Mouse (Mus musculus): ENCODE data around the gene Spdya. TPM values are rescaled to one million over a fixed set of nuclear protein-coding genes. Genes with fewer than 3 reads are reported as not detected.
"Not testable (repeated sequence)": the region's sequence is repeated elsewhere in the genome, so short reads cannot be mapped to it uniquely, and the experiment has no call there.

Gene Spdya
- 0.27 and 0.66 TPM in 2 replicates for polyA plus RNA-seq (2015; fragmentation: Nextera tagmentation; extraction: Ambion mirVana)

DNA sequence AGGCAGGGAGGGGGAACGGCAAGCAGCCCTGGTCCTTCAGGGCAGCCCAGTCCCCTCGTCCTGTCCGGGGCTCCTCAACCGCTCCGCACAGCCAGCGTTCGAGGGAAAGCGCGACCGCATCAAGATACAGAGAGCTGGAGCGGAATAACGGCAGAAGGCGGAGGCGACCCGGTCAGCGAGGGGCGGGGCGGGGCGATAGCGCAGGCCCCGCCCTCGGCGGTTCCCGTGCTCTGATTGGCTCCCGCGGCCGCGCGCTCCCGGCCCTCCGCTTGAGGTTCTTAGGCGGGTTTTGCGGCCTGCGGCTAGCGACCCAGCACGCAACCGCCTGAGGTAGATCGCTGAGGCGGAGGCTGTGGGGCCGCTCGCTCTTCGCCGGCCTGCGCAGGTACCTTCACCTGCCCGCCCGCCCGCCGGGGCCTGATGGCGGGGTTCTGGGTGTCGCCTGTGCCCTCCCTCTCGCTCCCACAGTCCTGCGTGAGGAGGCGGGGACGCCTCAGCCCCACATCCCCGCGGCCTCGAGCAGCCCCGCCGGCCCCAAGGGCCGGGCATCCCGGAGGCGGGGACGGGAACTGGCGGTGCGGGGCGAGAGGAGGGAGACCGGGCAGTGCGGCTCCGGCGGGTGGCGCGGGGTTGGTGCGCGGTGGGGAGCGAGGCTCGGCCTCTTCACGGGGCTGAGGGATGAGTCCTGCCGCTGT, at the start of gene Spdya:
TSS of gene Spdya (plus strand) at position 305 of the 695 bp plus-strand sequence.
- Histone ChIP-seq H3K9ac (ENCODE audit: low read depth, low read length) (peak within 1 kb of the TSS; percentile 51), H3K27ac (ENCODE audit: low read depth, low read length) (no peak within 1 kb of the TSS), H3K27me3 (replicated peaks; ENCODE audit: control insufficient read depth, insufficient read depth, low read length) (no peaks in the 10 kb centered on the region; the same call in 1 of the 2 replicates), H3K36me3 (ENCODE audit: control insufficient read depth, insufficient read depth) (no peaks in the 10 kb centered on the region), H3K4me3 (ENCODE audit: low read depth, low read length) (peak within 1 kb of the TSS; percentile 57), H3K9me3 (ENCODE audit: control insufficient read depth) (no peaks in the 10 kb centered on the region), H3K4me1 (replicated peaks; ENCODE audit: control insufficient read depth, insufficient read depth, low read length) (no peaks in the 10 kb centered on the region), H3K4me2 (replicated peaks; ENCODE audit: low read depth) (peak within 1 kb of the TSS; percentile 99)
- under 1% methylated on average over 61 of the region's 78 CpGs for WGBS
- ATAC-seq = peak; percentile 97
- TF ChIP-seq CTCF (IDR thresholded peaks at IDR 0.05; ENCODE audit: low read depth) = no peak

DNA sequence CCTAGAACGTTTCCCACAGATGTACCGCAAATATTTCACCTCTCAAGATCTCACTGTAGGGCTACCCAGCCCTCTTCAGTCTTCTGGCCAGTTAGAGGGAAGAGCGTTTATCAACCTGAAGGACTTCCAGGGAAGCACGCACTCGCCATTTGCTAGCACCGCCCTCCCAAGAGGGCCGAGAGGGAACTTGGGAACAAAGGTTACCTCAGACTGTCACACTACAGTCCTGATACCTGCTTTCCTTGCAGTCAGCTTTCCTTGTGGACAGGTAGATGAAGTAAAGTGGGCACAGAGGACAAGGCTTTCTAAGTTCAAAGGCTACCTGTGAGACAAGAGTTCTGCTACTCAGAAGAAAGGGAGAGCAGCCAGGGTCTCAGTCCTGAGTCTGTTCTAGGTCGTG, 45.0 kb upstream of the Spdya start:
- Histone ChIP-seq H3K4me3 (ENCODE audit: low read depth, low read length) (no peak overlapping the region), H3K36me3 (ENCODE audit: control insufficient read depth, insufficient read depth) (peaks cover 16% of the 10 kb centered on the region), H3K27me3 (replicated peaks; ENCODE audit: control insufficient read depth, insufficient read depth, low read length) (no peaks in the 10 kb centered on the region), H3K9me3 (ENCODE audit: control insufficient read depth) (no peaks in the 10 kb centered on the region), H3K9ac (ENCODE audit: low read depth, low read length) (no peak overlapping the region), H3K27ac (ENCODE audit: low read depth, low read length) (no peak overlapping the region; the same call in 1 of the 2 replicates), H3K4me1 (replicated peaks; ENCODE audit: control insufficient read depth, insufficient read depth, low read length) (no peaks in the 10 kb centered on the region), H3K4me2 (replicated peaks; ENCODE audit: low read depth) (no peak overlapping the region)
- TF ChIP-seq CTCF (IDR thresholded peaks at IDR 0.05; ENCODE audit: low read depth) = no peak
- peak; percentile 56 for ATAC-seq
- WGBS = 71% methylated on average over 8 of the region's 8 CpGs

DNA sequence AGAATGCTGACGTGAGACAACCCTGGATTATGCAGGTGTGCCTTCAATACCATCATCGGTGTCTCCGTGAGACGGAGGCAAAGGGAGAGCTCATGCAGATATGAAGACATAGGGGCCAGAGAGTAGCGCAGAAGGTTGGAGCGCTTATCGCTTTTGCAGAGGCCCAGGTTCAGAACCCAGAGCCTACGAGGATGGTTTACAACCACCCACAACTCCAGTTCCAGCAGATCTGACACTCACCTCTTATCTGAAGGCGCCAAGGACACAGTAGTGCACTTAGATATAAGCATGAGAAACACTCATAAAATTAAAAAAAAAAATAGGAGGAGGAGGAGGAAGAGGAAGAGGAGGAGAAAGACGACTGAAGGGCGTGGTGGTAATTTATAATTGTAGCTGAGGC, 41.6 kb upstream of the Spdya start:
- H3K4me1 ChIP-seq (replicated peaks; ENCODE audit: control insufficient read depth, insufficient read depth, low read length) = no peaks in the 10 kb centered on the region
- ATAC-seq = peak; percentile 35; the same call in 1 of the 2 replicates
- no peak overlapping the region for H3K4me2 ChIP-seq (replicated peaks; ENCODE audit: low read depth)
- H3K4me3 ChIP-seq (ENCODE audit: low read depth, low read length) = no peak overlapping the region
- H3K36me3 ChIP-seq (ENCODE audit: control insufficient read depth, insufficient read depth) = peaks cover 24% of the 10 kb centered on the region
- 57% methylated on average over 11 of the region's 11 CpGs for WGBS
- 0 out of 2 replicates have a peak overlapping the region, but pooled peaks have one; percentile 6 for H3K27ac ChIP-seq (ENCODE audit: low read depth, low read length)
- no peak overlapping the region for H3K9ac ChIP-seq (ENCODE audit: low read depth, low read length)
- no peaks in the 10 kb centered on the region for H3K9me3 ChIP-seq (ENCODE audit: control insufficient read depth)
- TF ChIP-seq CTCF (IDR thresholded peaks at IDR 0.05; ENCODE audit: low read depth) = no peak
- no peaks in the 10 kb centered on the region for H3K27me3 ChIP-seq (replicated peaks; ENCODE audit: control insufficient read depth, insufficient read depth, low read length)

DNA sequence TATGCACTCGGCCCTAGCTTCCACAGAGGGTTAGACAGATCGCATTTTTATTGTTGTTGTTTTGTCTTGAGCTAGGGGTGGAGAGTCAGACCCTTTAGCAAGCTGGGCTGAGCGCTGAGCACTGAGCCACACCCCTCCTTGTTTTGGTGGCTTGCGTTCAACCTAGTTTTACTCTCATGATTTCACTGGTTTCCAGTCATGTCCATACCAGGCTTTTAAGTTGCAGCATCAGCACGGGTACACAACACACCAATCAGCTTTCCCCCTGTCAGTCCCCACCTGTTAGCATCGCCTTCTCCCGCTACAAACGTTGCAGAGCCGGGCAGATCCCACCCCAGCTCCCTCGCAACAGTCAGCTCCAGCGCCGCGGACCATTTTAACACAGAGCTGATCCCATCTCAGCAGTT, 25.6 kb upstream of the Spdya start:
- no peaks in the 10 kb centered on the region for H3K27me3 ChIP-seq (replicated peaks; ENCODE audit: control insufficient read depth, insufficient read depth, low read length)
- peak overlapping the region; percentile 72 for H3K4me3 ChIP-seq (ENCODE audit: low read depth, low read length)
- H3K4me1 ChIP-seq (replicated peaks; ENCODE audit: control insufficient read depth, insufficient read depth, low read length) = 0 out of 2 replicates have a peak, but pooled peaks cover 4% of the 10 kb centered on the region
- 0 out of 2 replicates have a peak overlapping the region, but pooled peaks have one; percentile 93 for H3K27ac ChIP-seq (ENCODE audit: low read depth, low read length)
- ATAC-seq = peak; percentile 32
- H3K36me3 ChIP-seq (ENCODE audit: control insufficient read depth, insufficient read depth) = peaks cover 13% of the 10 kb centered on the region; the same call in 1 of the 2 replicates
- H3K4me2 ChIP-seq (replicated peaks; ENCODE audit: low read depth) = peak overlapping the region; percentile 92
- under 1% methylated on average over 13 of the region's 13 CpGs for WGBS
- no peak for TF ChIP-seq CTCF (IDR thresholded peaks at IDR 0.05; ENCODE audit: low read depth)
- H3K9me3 ChIP-seq (ENCODE audit: control insufficient read depth) = no peaks in the 10 kb centered on the region
- peak overlapping the region; percentile 72 for H3K9ac ChIP-seq (ENCODE audit: low read depth, low read length)

DNA sequence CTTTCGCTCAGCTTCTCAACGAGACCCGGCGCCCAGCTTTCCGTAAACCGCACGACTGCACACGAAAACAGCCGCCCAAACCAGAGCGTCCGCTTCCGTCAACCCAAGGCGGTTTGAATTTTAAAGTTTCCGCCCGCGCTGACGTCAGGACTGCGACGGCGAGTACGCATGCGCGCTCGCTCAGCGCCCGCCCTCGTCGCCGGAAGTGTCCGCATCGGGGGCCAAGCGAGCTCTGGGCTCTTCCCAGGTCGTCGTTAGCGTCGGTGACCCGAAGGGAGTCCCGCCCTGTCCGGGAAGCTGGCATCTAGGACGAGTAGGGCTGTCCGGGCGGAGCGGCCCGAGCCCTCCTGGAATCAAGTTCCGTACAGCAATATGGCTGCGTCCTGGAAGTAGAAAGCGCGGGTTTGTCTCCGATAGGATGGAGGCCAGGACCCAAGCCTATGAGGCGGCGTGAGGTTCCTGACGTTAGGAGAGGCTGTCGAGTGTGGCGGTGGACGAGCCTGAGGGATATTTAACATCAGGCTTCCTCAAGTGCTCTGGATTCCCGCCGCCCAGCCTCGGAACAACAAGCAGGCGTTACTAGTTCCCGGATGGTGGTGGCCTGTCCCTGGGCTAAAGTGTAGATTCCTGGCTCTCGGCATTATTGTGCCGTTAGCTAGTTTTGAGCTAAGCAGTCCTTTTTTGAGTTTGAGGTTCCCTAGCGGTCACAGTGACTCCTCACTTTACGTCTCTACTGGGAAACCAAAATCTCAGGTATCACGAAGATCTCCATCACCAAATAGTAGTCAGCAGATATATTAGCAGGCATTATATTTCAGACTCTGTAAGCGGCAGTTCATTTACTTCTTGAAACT, 24.9 kb upstream of the Spdya start, which contains the start of gene Ndc80:
TSS of gene Ndc80 (minus strand) at position 147 of the 854 bp plus-strand sequence.
- peak within 1 kb of the TSS; percentile 93 for H3K27ac ChIP-seq (ENCODE audit: low read depth, low read length)
- H3K9ac ChIP-seq (ENCODE audit: low read depth, low read length) = peak within 1 kb of the TSS; percentile 72
- H3K9me3 ChIP-seq (ENCODE audit: control insufficient read depth) = no peaks in the 10 kb centered on the region
- 0 out of 2 replicates have a peak, but pooled peaks cover 4% of the 10 kb centered on the region for H3K4me1 ChIP-seq (replicated peaks; ENCODE audit: control insufficient read depth, insufficient read depth, low read length)
- no peaks in the 10 kb centered on the region for H3K27me3 ChIP-seq (replicated peaks; ENCODE audit: control insufficient read depth, insufficient read depth, low read length)
- peak within 1 kb of the TSS; percentile 92 for H3K4me2 ChIP-seq (replicated peaks; ENCODE audit: low read depth)
- H3K36me3 ChIP-seq (ENCODE audit: control insufficient read depth, insufficient read depth) = peaks cover 9% of the 10 kb centered on the region; the same call in 1 of the 2 replicates
- peak within 1 kb of the TSS; percentile 72 for H3K4me3 ChIP-seq (ENCODE audit: low read depth, low read length)
- peak; percentile 35; the same call in 1 of the 2 replicates for TF ChIP-seq CTCF (IDR thresholded peaks at IDR 0.05; ENCODE audit: low read depth)
- ATAC-seq = peak; percentile 98
- under 1% methylated on average over 66 of the region's 66 CpGs for WGBS

DNA sequence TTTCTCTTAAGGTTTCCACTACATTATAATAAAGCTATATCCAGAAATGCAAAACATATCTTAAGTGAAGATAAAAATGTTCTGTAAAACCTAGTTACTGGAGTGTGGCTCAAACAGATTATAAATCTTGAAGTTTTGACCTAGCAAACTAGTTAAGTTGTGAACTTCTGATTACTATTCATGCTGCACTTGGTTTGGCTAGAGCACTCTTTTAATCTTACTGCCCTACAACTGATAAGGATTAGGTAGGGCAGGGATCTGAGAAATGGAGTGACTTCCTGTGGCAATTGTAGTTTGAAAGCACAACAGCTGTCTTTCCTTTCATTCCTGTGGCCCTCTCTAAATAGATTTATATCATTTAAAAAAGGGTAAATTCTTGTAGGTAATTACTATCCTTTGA, 23.8 kb upstream of the Spdya start:
- ATAC-seq = no peak
- H3K27ac ChIP-seq (ENCODE audit: low read depth, low read length) = no peak overlapping the region
- H3K9me3 ChIP-seq (ENCODE audit: control insufficient read depth) = no peaks in the 10 kb centered on the region
- H3K36me3 ChIP-seq (ENCODE audit: control insufficient read depth, insufficient read depth) = peaks cover 2% of the 10 kb centered on the region; the same call in 1 of the 2 replicates
- H3K9ac ChIP-seq (ENCODE audit: low read depth, low read length) = no peak overlapping the region
- TF ChIP-seq CTCF (IDR thresholded peaks at IDR 0.05; ENCODE audit: low read depth) = no peak
- no peak overlapping the region for H3K4me2 ChIP-seq (replicated peaks; ENCODE audit: low read depth)
- no peak overlapping the region for H3K4me3 ChIP-seq (ENCODE audit: low read depth, low read length)
- no peaks in the 10 kb centered on the region for H3K27me3 ChIP-seq (replicated peaks; ENCODE audit: control insufficient read depth, insufficient read depth, low read length)
- H3K4me1 ChIP-seq (replicated peaks; ENCODE audit: control insufficient read depth, insufficient read depth, low read length) = 0 out of 2 replicates have a peak, but pooled peaks cover 4% of the 10 kb centered on the region

DNA sequence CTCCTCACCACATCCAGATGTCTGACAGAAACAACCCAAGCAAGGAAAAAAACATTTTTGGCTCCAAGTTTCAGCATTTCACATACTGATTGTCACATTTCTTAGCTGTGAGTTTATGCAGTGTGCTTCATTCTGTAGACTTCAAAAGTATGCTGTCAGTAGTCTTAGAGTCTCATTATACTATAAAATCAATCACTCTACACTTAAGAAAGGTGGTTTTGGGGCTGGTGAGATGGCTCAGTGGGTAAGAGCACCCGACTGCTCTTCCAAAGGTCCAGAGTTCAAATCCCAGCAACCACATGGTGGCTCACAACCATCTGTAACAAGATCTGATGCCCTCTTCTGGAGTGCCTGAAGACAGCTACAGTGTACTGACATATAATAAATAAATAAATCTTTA, 16.3 kb upstream of the Spdya start:
- 93% methylated on average over 1 of the region's 1 CpGs for WGBS
- H3K27ac ChIP-seq (ENCODE audit: low read depth, low read length); H3K36me3 ChIP-seq (ENCODE audit: control insufficient read depth, insufficient read depth); H3K4me2 ChIP-seq (replicated peaks; ENCODE audit: low read depth); H3K4me1 ChIP-seq (replicated peaks; ENCODE audit: control insufficient read depth, insufficient read depth, low read length); H3K9me3 ChIP-seq (ENCODE audit: control insufficient read depth); H3K9ac ChIP-seq (ENCODE audit: low read depth, low read length); H3K4me3 ChIP-seq (ENCODE audit: low read depth, low read length); H3K27me3 ChIP-seq (replicated peaks; ENCODE audit: control insufficient read depth, insufficient read depth, low read length); ATAC-seq: not testable (repeated sequence)
